Mouse (Mus musculus): ENCODE data around the gene Rhcg.

GRCm38 (mm10) chr7:79626170-79626569 is 8.7 kb upstream of the Rhcg start:
- no peak for TF ChIP-seq POLR2A (IDR thresholded peaks at IDR 0.05; ENCODE audit: borderline replicate concordance, extremely low read depth, insufficient read depth, insufficient read length, poor library complexity, severe bottlenecking)
- no peak for TF ChIP-seq CTCF (IDR thresholded peaks at IDR 0.05; ENCODE audit: borderline replicate concordance, extremely low read depth, insufficient read depth, insufficient read length)

Measured in brain, embryonic 14.5 days (tissue).